Mouse (Mus musculus): ENCODE measurements around the gene Cdh11.

The Cdh11 gene

GRCm38 (mm10) chr8:102780899-102781298, 4.5 kb downstream of the Cdh11 start:
- peaks cover 56% of the 10 kb centered on the region for H3K27me3 ChIP-seq (ENCODE audit: insufficient read depth, low read length)
- H3K4me1 ChIP-seq (replicated peaks; ENCODE audit: low read depth, low read length) = peaks cover 23% of the 10 kb centered on the region
- no peaks in the 10 kb centered on the region for H3K9me3 ChIP-seq (ENCODE audit: low read length)
- H3K36me3 ChIP-seq (ENCODE audit: insufficient read depth, low read length) = no peaks in the 10 kb centered on the region
- TF ChIP-seq CTCF (conservative IDR thresholded peaks at IDR 0.05; ENCODE audit: low read length) = peak; percentile 74
- TF ChIP-seq NANOG (IDR thresholded peaks at IDR 0.05; ENCODE audit: borderline replicate concordance, low read length) = no peak
- no peak overlapping the region for H3K4me3 ChIP-seq (replicated peaks; ENCODE audit: low read length)

GRCm38 (mm10) chr8:102774594-102774993, 10.8 kb downstream of the Cdh11 start:
- Histone ChIP-seq H3K4me3 (replicated peaks; ENCODE audit: low read length) (no peak overlapping the region), H3K36me3 (ENCODE audit: insufficient read depth, low read length) (no peaks in the 10 kb centered on the region), H3K4me1 (replicated peaks; ENCODE audit: low read depth, low read length) (no peaks in the 10 kb centered on the region), H3K27me3 (ENCODE audit: insufficient read depth, low read length) (peaks cover 12% of the 10 kb centered on the region; the same call in 1 of the 2 replicates), H3K9me3 (ENCODE audit: low read length) (no peaks in the 10 kb centered on the region)
- TF ChIP-seq NANOG (IDR thresholded peaks at IDR 0.05; ENCODE audit: borderline replicate concordance, low read length) (no peak), POU5F1 (IDR thresholded peaks at IDR 0.05; ENCODE audit: borderline replicate concordance, low read length) (no peak), CTCF (conservative IDR thresholded peaks at IDR 0.05; ENCODE audit: low read length) (no peak)

- H3K4me3 ChIP-seq (replicated peaks; ENCODE audit: low read length) = no peak overlapping the region
- 0 out of 2 replicates have a peak, but pooled peaks cover under 1% of the 10 kb centered on the region for H3K27me3 ChIP-seq (ENCODE audit: insufficient read depth, low read length)
- H3K9me3 ChIP-seq (ENCODE audit: low read length) = no peaks in the 10 kb centered on the region
- H3K36me3 ChIP-seq (ENCODE audit: insufficient read depth, low read length) = no peaks in the 10 kb centered on the region
- no peak for TF ChIP-seq CTCF (conservative IDR thresholded peaks at IDR 0.05; ENCODE audit: low read length)
- TF ChIP-seq NANOG (IDR thresholded peaks at IDR 0.05; ENCODE audit: borderline replicate concordance, low read length) = no peak
- no peak for TF ChIP-seq POU5F1 (IDR thresholded peaks at IDR 0.05; ENCODE audit: borderline replicate concordance, low read length)
- no peaks in the 10 kb centered on the region for H3K4me1 ChIP-seq (replicated peaks; ENCODE audit: low read depth, low read length)
Observed at GRCm38 (mm10) chr8:102771456-102771855, 14.0 kb downstream of the Cdh11 start.

DNA sequence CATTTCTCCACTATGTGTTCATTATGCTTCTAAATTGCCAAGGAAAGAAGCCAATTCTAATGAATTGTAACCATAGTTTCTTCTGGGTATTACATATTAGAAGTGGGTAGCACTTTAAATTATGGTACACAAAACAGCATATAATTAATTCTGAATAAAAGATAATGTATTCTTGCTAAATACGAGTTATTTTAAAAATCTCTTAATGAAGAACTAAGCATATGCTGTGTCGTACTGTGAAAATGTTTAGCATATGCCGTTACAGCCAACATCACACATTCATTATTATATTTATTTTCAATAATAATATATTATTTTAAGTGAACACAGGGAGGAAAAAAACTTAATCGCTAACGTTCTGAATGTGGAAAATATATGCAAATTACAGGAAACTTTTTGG, 31.6 kb downstream of the Cdh11 start:
- TF ChIP-seq NANOG (IDR thresholded peaks at IDR 0.05; ENCODE audit: borderline replicate concordance, low read length) = no peak
- TF ChIP-seq CTCF (conservative IDR thresholded peaks at IDR 0.05; ENCODE audit: low read length) = no peak
- TF ChIP-seq POU5F1 (IDR thresholded peaks at IDR 0.05; ENCODE audit: borderline replicate concordance, low read length) = no peak
- no peaks in the 10 kb centered on the region for H3K4me1 ChIP-seq (replicated peaks; ENCODE audit: low read depth, low read length)
- H3K36me3 ChIP-seq (ENCODE audit: insufficient read depth, low read length) = no peaks in the 10 kb centered on the region
- no peaks in the 10 kb centered on the region for H3K9me3 ChIP-seq (ENCODE audit: low read length)
- no peak overlapping the region for H3K4me3 ChIP-seq (replicated peaks; ENCODE audit: low read length)
- H3K27me3 ChIP-seq (ENCODE audit: insufficient read depth, low read length) = no peaks in the 10 kb centered on the region

DNA sequence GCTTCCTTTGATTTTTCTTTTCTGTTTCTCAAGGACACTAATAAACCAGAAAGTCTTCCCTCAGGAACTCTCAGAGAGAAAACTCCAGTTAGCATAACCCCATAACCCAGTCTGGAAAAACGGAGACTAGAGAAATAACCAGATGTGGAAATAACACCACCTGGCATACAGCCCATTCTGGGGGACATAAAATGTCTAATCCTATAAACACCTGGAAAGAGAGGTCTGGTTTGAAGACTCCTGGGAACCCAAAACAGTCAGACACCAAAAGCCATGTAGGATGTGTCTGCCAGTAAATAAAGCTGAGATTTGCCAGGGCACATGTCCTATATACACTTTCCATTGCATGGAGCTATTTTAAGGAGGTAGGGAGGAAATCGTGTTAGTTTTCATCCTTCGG, 42.5 kb downstream of the Cdh11 start:
- Histone ChIP-seq H3K36me3 (ENCODE audit: insufficient read depth, low read length) (no peaks in the 10 kb centered on the region), H3K4me1 (replicated peaks; ENCODE audit: low read depth, low read length) (no peaks in the 10 kb centered on the region), H3K9me3 (ENCODE audit: low read length) (no peaks in the 10 kb centered on the region), H3K27me3 (ENCODE audit: insufficient read depth, low read length) (no peaks in the 10 kb centered on the region), H3K4me3 (replicated peaks; ENCODE audit: low read length) (no peak overlapping the region)
- TF ChIP-seq POU5F1 (IDR thresholded peaks at IDR 0.05; ENCODE audit: borderline replicate concordance, low read length) (no peak), CTCF (conservative IDR thresholded peaks at IDR 0.05; ENCODE audit: low read length) (no peak), NANOG (IDR thresholded peaks at IDR 0.05; ENCODE audit: borderline replicate concordance, low read length) (no peak)

DNA sequence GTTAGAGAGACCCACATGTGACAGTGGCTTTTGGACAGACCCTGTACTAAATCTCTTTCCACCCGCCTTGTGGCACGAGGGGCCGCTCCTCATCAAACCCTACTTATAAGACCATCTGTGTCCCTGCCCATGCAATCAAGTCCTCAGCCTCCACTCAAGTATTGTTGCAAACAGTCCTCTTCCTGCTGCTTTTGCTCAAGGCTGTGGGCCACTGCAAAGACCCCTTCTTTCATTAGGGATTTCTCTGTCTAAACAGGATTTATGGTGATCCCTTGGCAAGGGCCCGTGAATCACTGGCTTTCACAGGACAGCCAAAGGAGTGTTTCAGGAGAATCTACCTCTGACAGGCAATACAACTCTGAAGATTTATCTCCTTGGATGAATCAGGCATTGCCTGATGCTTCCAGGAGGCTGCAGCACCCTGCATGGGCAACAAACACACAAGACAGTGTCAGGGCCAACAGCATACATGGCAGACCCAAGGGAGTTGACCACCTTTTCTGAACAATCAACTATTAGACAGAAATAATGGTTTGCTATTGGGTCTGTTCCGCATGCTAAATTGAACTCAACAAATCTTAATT, 43.3 kb downstream of the Cdh11 start:
- Histone ChIP-seq H3K4me1 (replicated peaks; ENCODE audit: low read depth, low read length) (no peaks in the 10 kb centered on the region), H3K27me3 (ENCODE audit: insufficient read depth, low read length) (no peaks in the 10 kb centered on the region), H3K36me3 (ENCODE audit: insufficient read depth, low read length) (no peaks in the 10 kb centered on the region), H3K4me3 (replicated peaks; ENCODE audit: low read length) (no peak overlapping the region), H3K9me3 (ENCODE audit: low read length) (no peaks in the 10 kb centered on the region)
- TF ChIP-seq CTCF (conservative IDR thresholded peaks at IDR 0.05; ENCODE audit: low read length) (no peak), NANOG (IDR thresholded peaks at IDR 0.05; ENCODE audit: borderline replicate concordance, low read length) (no peak), POU5F1 (IDR thresholded peaks at IDR 0.05; ENCODE audit: borderline replicate concordance, low read length) (no peak)

DNA sequence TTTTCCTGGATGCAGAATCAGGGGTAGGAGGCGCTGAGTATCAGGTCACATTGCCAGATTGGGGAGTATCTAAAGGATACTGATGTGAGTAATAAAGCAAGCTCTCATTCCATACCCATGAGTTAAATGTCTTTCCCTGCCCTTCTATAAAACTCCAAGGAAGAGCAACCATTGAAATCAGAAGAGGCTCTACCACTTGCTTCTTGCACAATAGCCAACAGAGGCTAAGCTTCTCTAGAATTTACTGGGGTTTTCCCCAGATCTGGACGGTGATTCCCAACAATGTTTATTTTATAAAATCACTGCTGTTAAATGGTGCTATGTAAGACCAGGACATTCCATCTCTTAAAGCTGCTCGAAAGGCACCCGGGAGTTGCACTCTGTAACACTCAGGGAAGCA, 44.5 kb downstream of the Cdh11 start:
- no peak for TF ChIP-seq CTCF (conservative IDR thresholded peaks at IDR 0.05; ENCODE audit: low read length)
- TF ChIP-seq NANOG (IDR thresholded peaks at IDR 0.05; ENCODE audit: borderline replicate concordance, low read length) = no peak
- TF ChIP-seq POU5F1 (IDR thresholded peaks at IDR 0.05; ENCODE audit: borderline replicate concordance, low read length) = no peak
- no peaks in the 10 kb centered on the region for H3K27me3 ChIP-seq (ENCODE audit: insufficient read depth, low read length)
- no peaks in the 10 kb centered on the region for H3K9me3 ChIP-seq (ENCODE audit: low read length)
- no peaks in the 10 kb centered on the region for H3K4me1 ChIP-seq (replicated peaks; ENCODE audit: low read depth, low read length)
- no peaks in the 10 kb centered on the region for H3K36me3 ChIP-seq (ENCODE audit: insufficient read depth, low read length)
- no peak overlapping the region for H3K4me3 ChIP-seq (replicated peaks; ENCODE audit: low read length)

DNA sequence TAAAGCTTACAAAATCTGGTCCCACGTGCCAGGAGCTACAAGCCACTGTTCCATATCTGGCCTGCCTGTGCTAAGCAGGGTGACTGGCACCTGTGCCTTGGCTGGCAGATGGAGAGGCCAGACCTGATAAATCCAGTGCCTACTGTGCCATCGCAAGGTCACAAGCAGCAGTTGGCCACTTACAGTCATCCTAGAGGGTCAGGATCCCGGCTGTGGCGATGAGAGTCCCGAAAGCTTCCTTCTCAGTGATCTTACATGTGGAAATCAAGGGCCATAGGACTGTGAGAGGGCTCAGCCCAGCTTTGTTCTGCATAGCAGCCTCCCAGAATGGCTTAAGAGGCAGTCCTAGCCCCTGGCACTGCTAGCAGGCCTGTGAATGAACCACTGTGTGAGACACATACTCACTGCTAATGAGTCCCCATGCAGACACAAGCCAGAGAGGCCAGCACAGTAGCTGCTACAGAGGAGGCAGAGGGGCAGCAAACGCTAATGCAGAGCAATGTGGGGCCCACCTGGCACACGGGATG, 46.4 kb downstream of the Cdh11 start:
- Histone ChIP-seq H3K36me3 (ENCODE audit: insufficient read depth, low read length) (no peaks in the 10 kb centered on the region), H3K27me3 (ENCODE audit: insufficient read depth, low read length) (no peaks in the 10 kb centered on the region), H3K4me3 (replicated peaks; ENCODE audit: low read length) (no peak overlapping the region), H3K9me3 (ENCODE audit: low read length) (no peaks in the 10 kb centered on the region), H3K4me1 (replicated peaks; ENCODE audit: low read depth, low read length) (no peaks in the 10 kb centered on the region)
- TF ChIP-seq NANOG (IDR thresholded peaks at IDR 0.05; ENCODE audit: borderline replicate concordance, low read length) (no peak), CTCF (conservative IDR thresholded peaks at IDR 0.05; ENCODE audit: low read length) (no peak), POU5F1 (IDR thresholded peaks at IDR 0.05; ENCODE audit: borderline replicate concordance, low read length) (no peak)

GRCm38 (mm10) chr8:102738395-102738794, 47.0 kb downstream of the Cdh11 start:
- TF ChIP-seq NANOG (IDR thresholded peaks at IDR 0.05; ENCODE audit: borderline replicate concordance, low read length) = no peak
- no peak for TF ChIP-seq POU5F1 (IDR thresholded peaks at IDR 0.05; ENCODE audit: borderline replicate concordance, low read length)
- no peak for TF ChIP-seq CTCF (conservative IDR thresholded peaks at IDR 0.05; ENCODE audit: low read length)

More at GRCm38 (mm10) chr8:102738395-102738794, 47.0 kb downstream of the Cdh11 start:
- H3K4me3 ChIP-seq (replicated peaks; ENCODE audit: low read length) = no peak overlapping the region
- H3K27me3 ChIP-seq (ENCODE audit: insufficient read depth, low read length) = no peaks in the 10 kb centered on the region
- no peaks in the 10 kb centered on the region for H3K4me1 ChIP-seq (replicated peaks; ENCODE audit: low read depth, low read length)
- no peaks in the 10 kb centered on the region for H3K9me3 ChIP-seq (ENCODE audit: low read length)
- H3K36me3 ChIP-seq (ENCODE audit: insufficient read depth, low read length) = no peaks in the 10 kb centered on the region
